Mouse (Mus musculus): ENCODE measurements around the gene Gcsam. TPM values are rescaled to one million over a fixed set of nuclear protein-coding genes. Genes with fewer than 3 reads are reported as not detected.
A peak's percentile ranks its signal among the peaks of the same experiment; 100 is the strongest.

The Gcsam gene
- polyA plus RNA-seq, 1 experiment from 2014 or later: 0.17 TPM

- WGBS: 75% methylated on average over 2 of the region's 2 CpGs
- Histone ChIP-seq H3K4me2 (replicated peaks; ENCODE audit: low read depth) (no peak overlapping the region), H3K36me3 (ENCODE audit: control insufficient read depth, insufficient read depth) (no peaks in the 10 kb centered on the region; the same call in 1 of the 2 replicates), H3K9me3 (ENCODE audit: control insufficient read depth) (no peaks in the 10 kb centered on the region), H3K9ac (ENCODE audit: low read depth, low read length) (no peak overlapping the region), H3K27me3 (replicated peaks; ENCODE audit: control insufficient read depth, insufficient read depth, low read length) (no peaks in the 10 kb centered on the region), H3K4me1 (replicated peaks; ENCODE audit: control insufficient read depth, insufficient read depth, low read length) (no peaks in the 10 kb centered on the region), H3K4me3 (ENCODE audit: low read depth, low read length) (no peak overlapping the region), H3K27ac (ENCODE audit: low read depth, low read length) (no peak overlapping the region)
- TF ChIP-seq CTCF (IDR thresholded peaks at IDR 0.05; ENCODE audit: low read depth): no peak
- ATAC-seq: no peak
Measured at GRCm38 (mm10) chr16:45624791-45625190, 14.6 kb downstream of the Gcsam start.

- Histone ChIP-seq H3K9me3 (ENCODE audit: control insufficient read depth) (no peaks in the 10 kb centered on the region), H3K4me2 (replicated peaks; ENCODE audit: low read depth) (no peak overlapping the region), H3K36me3 (ENCODE audit: control insufficient read depth, insufficient read depth) (no peaks in the 10 kb centered on the region; the same call in 1 of the 2 replicates), H3K9ac (ENCODE audit: low read depth, low read length) (no peak overlapping the region), H3K4me1 (replicated peaks; ENCODE audit: control insufficient read depth, insufficient read depth, low read length) (no peaks in the 10 kb centered on the region), H3K27ac (ENCODE audit: low read depth, low read length) (no peak overlapping the region), H3K4me3 (ENCODE audit: low read depth, low read length) (no peak overlapping the region), H3K27me3 (replicated peaks; ENCODE audit: control insufficient read depth, insufficient read depth, low read length) (no peaks in the 10 kb centered on the region)
- no peak for ATAC-seq
- no peak for TF ChIP-seq CTCF (IDR thresholded peaks at IDR 0.05; ENCODE audit: low read depth)
- WGBS: 81% methylated on average over 2 of the region's 2 CpGs
Measured at GRCm38 (mm10) chr16:45625342-45625741, 15.2 kb downstream of the Gcsam start.

- no peak overlapping the region for H3K4me2 ChIP-seq (replicated peaks; ENCODE audit: low read depth)
- H3K36me3 ChIP-seq (ENCODE audit: control insufficient read depth, insufficient read depth): no peaks in the 10 kb centered on the region; the same call in 1 of the 2 replicates
- H3K4me3 ChIP-seq (ENCODE audit: low read depth, low read length): no peak overlapping the region
- WGBS: 83% methylated on average over 8 of the region's 8 CpGs
- no peak for TF ChIP-seq CTCF (IDR thresholded peaks at IDR 0.05; ENCODE audit: low read depth)
- ATAC-seq: no peak
- H3K27me3 ChIP-seq (replicated peaks; ENCODE audit: control insufficient read depth, insufficient read depth, low read length): no peaks in the 10 kb centered on the region
- H3K9me3 ChIP-seq (ENCODE audit: control insufficient read depth): no peaks in the 10 kb centered on the region
- H3K27ac ChIP-seq (ENCODE audit: low read depth, low read length): no peak overlapping the region
- H3K4me1 ChIP-seq (replicated peaks; ENCODE audit: control insufficient read depth, insufficient read depth, low read length): no peaks in the 10 kb centered on the region
- no peak overlapping the region for H3K9ac ChIP-seq (ENCODE audit: low read depth, low read length)
Measured at GRCm38 (mm10) chr16:45629497-45630105, 19.4 kb downstream of the Gcsam start.

- ATAC-seq: peak; percentile 64
- H3K9ac ChIP-seq (ENCODE audit: low read depth, low read length): no peak overlapping the region
- TF ChIP-seq CTCF (IDR thresholded peaks at IDR 0.05; ENCODE audit: low read depth): peak; percentile 89
- H3K4me3 ChIP-seq (ENCODE audit: low read depth, low read length): no peak overlapping the region
- peaks cover 6% of the 10 kb centered on the region; the same call in 1 of the 2 replicates for H3K36me3 ChIP-seq (ENCODE audit: control insufficient read depth, insufficient read depth)
- H3K27me3 ChIP-seq (replicated peaks; ENCODE audit: control insufficient read depth, insufficient read depth, low read length): no peaks in the 10 kb centered on the region
- H3K9me3 ChIP-seq (ENCODE audit: control insufficient read depth): no peaks in the 10 kb centered on the region
- H3K4me1 ChIP-seq (replicated peaks; ENCODE audit: control insufficient read depth, insufficient read depth, low read length): no peaks in the 10 kb centered on the region
- H3K27ac ChIP-seq (ENCODE audit: low read depth, low read length): no peak overlapping the region
- WGBS: 53% methylated on average over 5 of the region's 5 CpGs
- H3K4me2 ChIP-seq (replicated peaks; ENCODE audit: low read depth): no peak overlapping the region
Measured at GRCm38 (mm10) chr16:45630347-45630960, 20.3 kb downstream of the Gcsam start.

- no peak for TF ChIP-seq CTCF (IDR thresholded peaks at IDR 0.05; ENCODE audit: low read depth)
- H3K36me3 ChIP-seq (ENCODE audit: control insufficient read depth, insufficient read depth): peaks cover 10% of the 10 kb centered on the region; the same call in 1 of the 2 replicates
- WGBS: 69% methylated on average over 4 of the region's 4 CpGs
- H3K27ac ChIP-seq (ENCODE audit: low read depth, low read length): no peak overlapping the region
- H3K4me1 ChIP-seq (replicated peaks; ENCODE audit: control insufficient read depth, insufficient read depth, low read length): no peaks in the 10 kb centered on the region
- H3K9ac ChIP-seq (ENCODE audit: low read depth, low read length): no peak overlapping the region
- no peak for ATAC-seq
- no peaks in the 10 kb centered on the region for H3K9me3 ChIP-seq (ENCODE audit: control insufficient read depth)
- no peak overlapping the region for H3K4me3 ChIP-seq (ENCODE audit: low read depth, low read length)
- H3K27me3 ChIP-seq (replicated peaks; ENCODE audit: control insufficient read depth, insufficient read depth, low read length): no peaks in the 10 kb centered on the region
- H3K4me2 ChIP-seq (replicated peaks; ENCODE audit: low read depth): no peak overlapping the region
Measured at GRCm38 (mm10) chr16:45632420-45632819, 22.2 kb downstream of the Gcsam start.

GRCm38 (mm10) chr16:45635826-45636225, 25.6 kb downstream of the Gcsam start:
- H3K27ac ChIP-seq (ENCODE audit: low read depth, low read length): no peak overlapping the region
- no peak for ATAC-seq
- H3K9me3 ChIP-seq (ENCODE audit: control insufficient read depth): no peaks in the 10 kb centered on the region
- no peak overlapping the region for H3K4me2 ChIP-seq (replicated peaks; ENCODE audit: low read depth)
- TF ChIP-seq CTCF (IDR thresholded peaks at IDR 0.05; ENCODE audit: low read depth): no peak
- no peaks in the 10 kb centered on the region for H3K27me3 ChIP-seq (replicated peaks; ENCODE audit: control insufficient read depth, insufficient read depth, low read length)
- no peaks in the 10 kb centered on the region for H3K4me1 ChIP-seq (replicated peaks; ENCODE audit: control insufficient read depth, insufficient read depth, low read length)
- no peak overlapping the region for H3K4me3 ChIP-seq (ENCODE audit: low read depth, low read length)
- 88% methylated on average over 2 of the region's 2 CpGs for WGBS
- peaks cover 20% of the 10 kb centered on the region for H3K36me3 ChIP-seq (ENCODE audit: control insufficient read depth, insufficient read depth)
- no peak overlapping the region for H3K9ac ChIP-seq (ENCODE audit: low read depth, low read length)

Data from intestine, postnatal 0 days (tissue).